Mouse (Mus musculus) embryonic facial prominence, embryonic 11.5 days (tissue): Measurements from ENCODE around the gene Tnfaip3. TPM values are rescaled to one million over a fixed set of nuclear protein-coding genes. Genes with fewer than 3 reads are reported as not detected.

ENCODE experiments used
- ATAC-seq: fragments of 200-750 bp; cut with Nextera tagmentation; replicated peaks from 2 replicates; pipeline ENCODE4 v1.8.0; 2017; ENCODE audit warnings: low read depth; ENCODE audit not compliant: insufficient number of reproducible peaks, low FRiP score, low TSS enrichment
- DNase-seq: peaks from one replicate; pipeline ENCODE4 v3.0.0-alpha.2; 2015; ENCODE audit warnings: low spot score
- H3K27ac ChIP-seq: fragments of 300-500 bp; sonication (generic); replicated peaks from 2 replicates; pipeline ENCODE4 v1.5.1; 2014; ENCODE audit warnings: mild to moderate bottlenecking, low read depth, low read length, control low read depth
- H3K27me3 ChIP-seq: fragments of 300-500 bp; sonication (generic); 2 replicates; pipeline ENCODE4 v1.6.1; 2014; ENCODE audit warnings: mild to moderate bottlenecking, low read length, moderate library complexity, mixed read lengths; ENCODE audit not compliant: control insufficient read depth, insufficient read depth
- H3K36me3 ChIP-seq: fragments of 300-500 bp; sonication (generic); replicated peaks from 2 replicates; pipeline ENCODE4 v1.6.1; 2014; ENCODE audit warnings: low read depth, mild to moderate bottlenecking, low read length, moderate library complexity, mixed read lengths; ENCODE audit not compliant: control insufficient read depth, insufficient read depth
- H3K4me1 ChIP-seq: fragments of 300-500 bp; sonication (generic); 2 replicates; pipeline ENCODE4 v1.6.1; 2014; ENCODE audit warnings: low read length, mixed read lengths; ENCODE audit not compliant: control insufficient read depth, insufficient read depth
- H3K4me2 ChIP-seq: fragments of 300-500 bp; sonication (generic); 2 replicates; pipeline ENCODE4 v1.6.1; 2014; ENCODE audit warnings: low read depth, mild to moderate bottlenecking, control low read depth, low read length, moderate library complexity
- H3K4me3 ChIP-seq: fragments of 300-500 bp; sonication (generic); 2 replicates; pipeline ENCODE4 v1.5.1; 2014; ENCODE audit warnings: low read depth, low read length, control low read depth
- H3K9ac ChIP-seq: fragments of 300-500 bp; sonication (generic); replicated peaks from 2 replicates; pipeline ENCODE4 v1.6.1; 2014; ENCODE audit warnings: mild to moderate bottlenecking, control low read depth, low read length
- H3K9me3 ChIP-seq: fragments of 300-500 bp; sonication (generic); replicated peaks from 2 replicates; pipeline ENCODE4 v1.6.1; 2016; ENCODE audit warnings: mild to moderate bottlenecking, low read length, inconsistent platforms, mixed read lengths; ENCODE audit not compliant: control insufficient read depth
- WGBS: fragments of 180-500 bp; shearing (Covaris S2); extraction: QIAGEN DNeasy Blood & Tissue Kit; methylation state at CpG from one replicate; pipeline ENCODE4 v1.1.7; 2014; 5-methylcytosine and 5-hydroxymethylcytosine counted together
- polyA plus RNA-seq: library from polyadenylated mRNA; unstranded; fragments of >200 nt; fragmentation: Nextera tagmentation; extraction: Ambion mirVana; gene quantifications from 2 replicates; pipeline ENCODE4 v1.2.1, GENCODE M21; 2014

Gene Tnfaip3
- polyA plus RNA-seq, 1 experiment from 2014 or later: 2.2 TPM

DNA sequence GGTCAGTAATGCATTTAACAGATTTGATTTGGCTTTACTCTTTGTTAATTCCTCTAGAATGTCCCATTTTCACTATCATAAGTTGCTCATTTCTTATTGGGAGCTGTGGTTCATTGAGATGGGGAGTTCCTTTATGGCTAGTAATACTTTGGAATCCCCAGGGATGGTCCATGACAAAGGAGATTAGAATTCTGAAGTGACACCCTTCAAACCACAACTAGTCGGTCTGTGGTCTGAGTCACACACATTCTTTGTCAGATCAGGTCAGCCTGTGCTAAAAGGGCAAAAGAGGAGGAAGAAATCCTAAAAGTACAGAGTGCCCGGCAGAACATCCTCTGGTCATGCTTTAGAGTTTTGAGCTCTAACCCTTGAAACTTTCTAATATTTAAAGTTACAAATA, 30.5 kb upstream of the Tnfaip3 start:
- Histone ChIP-seq H3K9me3 (no peaks in the 10 kb centered on the region), H3K27me3 (no peaks in the 10 kb centered on the region), H3K36me3 (no peaks in the 10 kb centered on the region), H3K4me1 (no peaks in the 10 kb centered on the region), H3K9ac (no peak overlapping the region), H3K4me2 (no peak overlapping the region), H3K4me3 (no peak overlapping the region), H3K27ac (no peak overlapping the region)
- ATAC-seq (no peak), DNase-seq (no peak)
- 50% methylated on average over 2 of the region's 2 CpGs for WGBS

- Histone ChIP-seq H3K4me1 (no peaks in the 10 kb centered on the region), H3K4me3 (no peak overlapping the region), H3K9me3 (no peaks in the 10 kb centered on the region), H3K4me2 (no peak overlapping the region), H3K27ac (no peak overlapping the region), H3K27me3 (no peaks in the 10 kb centered on the region), H3K36me3 (no peaks in the 10 kb centered on the region), H3K9ac (no peak overlapping the region)
- no peak for DNase-seq
- ATAC-seq: no peak
- 86% methylated on average over 9 of the region's 9 CpGs for WGBS
These were observed 29.5 kb upstream of the Tnfaip3 start for GRCm38 (mm10) chr10:19044765-19045516.

- ATAC-seq: no peak
- WGBS: 63% methylated on average over 4 of the region's 4 CpGs
- H3K4me3 ChIP-seq: no peak overlapping the region
- no peaks in the 10 kb centered on the region for H3K9me3 ChIP-seq
- H3K9ac ChIP-seq: no peak overlapping the region
- H3K4me1 ChIP-seq: no peaks in the 10 kb centered on the region
- no peak overlapping the region for H3K27ac ChIP-seq
- H3K36me3 ChIP-seq: no peaks in the 10 kb centered on the region
- peak; percentile 23 for DNase-seq
- no peaks in the 10 kb centered on the region for H3K27me3 ChIP-seq
- H3K4me2 ChIP-seq: no peak overlapping the region
These were observed 28.2 kb upstream of the Tnfaip3 start for GRCm38 (mm10) chr10:19043529-19044262.

DNA sequence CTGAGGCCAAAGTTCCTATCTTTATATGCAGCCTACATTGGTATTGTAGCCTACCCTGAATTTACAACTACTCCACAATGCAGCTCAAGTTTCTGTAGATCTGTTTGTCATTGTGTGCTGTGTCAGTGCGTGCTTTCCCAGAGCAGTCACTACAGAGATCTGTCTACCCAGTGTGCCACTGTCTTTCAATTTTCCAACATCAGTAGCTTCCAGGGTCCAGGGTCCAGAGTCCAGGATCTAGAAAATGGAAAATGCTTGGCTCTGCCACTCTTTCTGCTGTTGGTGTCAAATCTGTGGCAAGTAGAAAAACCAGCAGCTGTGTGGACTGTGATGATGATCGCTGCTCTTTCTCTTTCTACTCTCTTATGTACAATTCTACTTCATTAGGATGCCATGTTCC, 24.7 kb upstream of the Tnfaip3 start:
- Histone ChIP-seq H3K9ac (no peak overlapping the region), H3K4me1 (no peaks in the 10 kb centered on the region), H3K4me3 (no peak overlapping the region), H3K36me3 (no peaks in the 10 kb centered on the region), H3K4me2 (no peak overlapping the region), H3K9me3 (no peaks in the 10 kb centered on the region), H3K27ac (no peak overlapping the region), H3K27me3 (no peaks in the 10 kb centered on the region)
- WGBS: 90% methylated on average over 2 of the region's 2 CpGs
- ATAC-seq (no peak), DNase-seq (no peak)

GRCm38 (mm10) chr10:19034764-19035163, 19.3 kb upstream of the Tnfaip3 start:
- no peak overlapping the region for H3K4me3 ChIP-seq
- no peak for DNase-seq
- WGBS: 97% methylated on average over 3 of the region's 3 CpGs

DNA sequence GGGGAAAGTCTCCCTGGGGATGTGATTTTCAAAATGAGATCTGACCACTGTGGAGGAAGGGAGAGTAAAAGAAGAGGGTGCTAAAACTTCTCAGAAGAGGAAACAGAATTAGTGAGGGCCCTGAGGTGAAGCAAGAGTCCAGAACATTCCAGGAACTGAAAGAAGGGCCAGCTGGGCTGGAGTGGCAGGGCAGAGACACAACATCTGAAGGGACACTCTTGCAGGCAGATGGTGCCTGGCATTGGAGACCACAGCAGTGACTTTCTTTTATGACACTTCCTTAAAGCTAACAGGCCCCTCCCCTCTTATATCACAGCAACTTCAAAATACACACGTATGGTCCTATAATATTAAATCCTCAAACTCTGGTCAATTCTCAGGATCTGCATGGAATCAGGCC, 18.2 kb upstream of the Tnfaip3 start:
- no peaks in the 10 kb centered on the region for H3K4me1 ChIP-seq
- no peaks in the 10 kb centered on the region for H3K27me3 ChIP-seq
- H3K9me3 ChIP-seq: no peaks in the 10 kb centered on the region
- WGBS: 85% methylated on average over 1 of the region's 1 CpGs
- H3K4me2 ChIP-seq: no peak overlapping the region
- no peak overlapping the region for H3K27ac ChIP-seq
- no peak overlapping the region for H3K4me3 ChIP-seq
- no peak for DNase-seq
- H3K9ac ChIP-seq: no peak overlapping the region
- no peaks in the 10 kb centered on the region for H3K36me3 ChIP-seq
- no peak for ATAC-seq

More at GRCm38 (mm10) chr10:19034764-19035163, 19.3 kb upstream of the Tnfaip3 start:
- Histone ChIP-seq H3K9ac (no peak overlapping the region), H3K4me2 (no peak overlapping the region), H3K27me3 (no peaks in the 10 kb centered on the region), H3K36me3 (no peaks in the 10 kb centered on the region), H3K4me1 (no peaks in the 10 kb centered on the region), H3K9me3 (no peaks in the 10 kb centered on the region), H3K27ac (no peak overlapping the region)
- ATAC-seq: no peak

DNA sequence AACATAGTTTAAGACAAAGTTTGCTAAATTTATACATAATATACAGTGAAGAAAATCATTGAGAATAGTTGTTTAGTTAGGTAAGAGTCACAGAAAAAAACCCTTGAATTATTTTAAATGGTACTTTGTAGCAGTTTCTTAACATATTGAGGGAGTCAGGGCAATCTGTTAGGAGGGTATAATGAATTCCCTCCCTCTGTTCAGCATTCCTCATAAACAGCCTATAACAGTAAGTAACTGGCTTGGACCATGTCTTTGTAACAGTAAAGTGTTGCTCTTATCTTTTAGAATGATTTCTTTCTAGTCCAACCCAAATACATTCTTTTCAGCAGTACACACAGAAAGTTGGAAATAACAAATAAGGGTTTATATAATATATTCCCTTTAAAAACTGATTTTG, 16.4 kb upstream of the Tnfaip3 start:
- DNase-seq: no peak
- ATAC-seq: no peak
- H3K27ac ChIP-seq: no peak overlapping the region

DNA sequence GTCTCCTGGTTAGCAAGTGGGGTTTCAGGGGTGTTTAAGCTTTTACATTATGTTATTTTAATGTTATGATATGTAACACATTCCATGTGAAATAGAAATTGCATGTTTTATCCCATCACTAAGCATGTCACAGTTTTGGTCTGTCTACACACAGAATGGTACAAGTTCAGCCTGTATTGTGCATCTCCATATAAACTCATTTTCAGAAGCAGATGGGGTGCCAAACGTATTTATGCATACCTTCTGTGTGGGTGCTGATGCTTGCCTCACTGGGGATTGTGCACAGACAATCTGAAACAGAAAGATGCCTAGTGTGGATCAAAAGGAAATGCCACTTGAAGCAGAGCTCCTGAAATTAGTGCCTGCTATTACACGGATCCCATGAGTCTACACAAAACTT, 15.2 kb upstream of the Tnfaip3 start:
- no peaks in the 10 kb centered on the region for H3K4me1 ChIP-seq
- H3K27ac ChIP-seq: no peak overlapping the region
- H3K4me3 ChIP-seq: no peak overlapping the region
- no peaks in the 10 kb centered on the region for H3K27me3 ChIP-seq
- no peaks in the 10 kb centered on the region for H3K36me3 ChIP-seq
- H3K9me3 ChIP-seq: no peaks in the 10 kb centered on the region
- no peak overlapping the region for H3K4me2 ChIP-seq
- DNase-seq: no peak
- no peak for ATAC-seq
- H3K9ac ChIP-seq: no peak overlapping the region
- 74% methylated on average over 2 of the region's 2 CpGs for WGBS

More for the DNA sequence above, 16.4 kb upstream of the Tnfaip3 start:
- H3K27me3 ChIP-seq: no peaks in the 10 kb centered on the region
- H3K4me1 ChIP-seq: no peaks in the 10 kb centered on the region
- no peaks in the 10 kb centered on the region for H3K9me3 ChIP-seq
- H3K4me3 ChIP-seq: no peak overlapping the region
- no peaks in the 10 kb centered on the region for H3K36me3 ChIP-seq
- H3K4me2 ChIP-seq: no peak overlapping the region
- H3K9ac ChIP-seq: no peak overlapping the region
